ENCODE assay signal across 9 mouse cellular contexts in genomic region chr2:168469032-168469431, GRCm38 (mm10).
DNase-seq lines count a peak whose midpoint lies in the region; ATAC-seq and TF ChIP-seq lines count a peak whose summit lies in the region.
"Had no signal": no experiment of that assay in that cellular context is flagged by ENCODE, and none has a peak within 500 bp of the region (broad histone marks: within the 10 kb centered on the region; RNA-seq: fewer than 3 reads in every experiment).

No protein-coding gene starts in this region.

- ATAC-seq in hindbrain, embryonic 14.5 days (ENCODE audit: low FRiP score) = peak; percentile 32; the same call in 1 of the 2 replicates
- no peak for ATAC-seq in midbrain, embryonic 14.5 days (ENCODE audit: low FRiP score, low TSS enrichment)
- ATAC-seq in activated CD4-positive, CD25-positive, alpha-beta regulatory T cell, adult 4 months = no peak

- no peak for TF ChIP-seq POLR2A in brain, embryonic 14.5 days (IDR thresholded peaks at IDR 0.05; ENCODE audit: borderline replicate concordance, extremely low read depth, insufficient read depth, insufficient read length, poor library complexity, severe bottlenecking)

- no peaks in the 10 kb centered on the region for H3K36me3 ChIP-seq in hindbrain, embryonic 14.5 days (replicated peaks; ENCODE audit: control insufficient read depth, insufficient read depth)
- H3K36me3 ChIP-seq in midbrain, embryonic 14.5 days (ENCODE audit: control insufficient read depth, insufficient read depth, low read length) = no peaks in the 10 kb centered on the region
- H3K36me3 ChIP-seq: heart, embryonic 13.5 days had no signal

- peak; percentile 81 for TF ChIP-seq CTCF in brain, embryonic 14.5 days (IDR thresholded peaks at IDR 0.05; ENCODE audit: borderline replicate concordance, extremely low read depth, insufficient read depth, insufficient read length)

- H3K27ac ChIP-seq in hindbrain, embryonic 14.5 days = no peak overlapping the region
- no peak overlapping the region for H3K27ac ChIP-seq in midbrain, embryonic 14.5 days (replicated peaks; ENCODE audit: low read depth, low read length)
- H3K27ac ChIP-seq: heart, embryonic 13.5 days had no signal

- WGBS in hindbrain, embryonic 14.5 days = 13% methylated on average over 4 of the region's 4 CpGs
- 19% methylated on average over 4 of the region's 4 CpGs for WGBS in midbrain, embryonic 14.5 days

- peaks cover 7% of the 10 kb centered on the region; the same call in 1 of the 2 replicates for H3K4me1 ChIP-seq in hindbrain, embryonic 14.5 days (replicated peaks; ENCODE audit: control insufficient read depth, insufficient read depth, low read length)
- 0 out of 2 replicates have a peak, but pooled peaks cover 2% of the 10 kb centered on the region for H3K4me1 ChIP-seq in midbrain, embryonic 14.5 days (ENCODE audit: control insufficient read depth, insufficient read depth, low read length)

- H3K27me3 ChIP-seq in hindbrain, embryonic 14.5 days (ENCODE audit: control insufficient read depth, insufficient read depth, low read length) = no peaks in the 10 kb centered on the region
- no peaks in the 10 kb centered on the region for H3K27me3 ChIP-seq in midbrain, embryonic 14.5 days (ENCODE audit: control insufficient read depth, insufficient read depth, low read length)

- no peaks in the 10 kb centered on the region for H3K9me3 ChIP-seq in hindbrain, embryonic 14.5 days (ENCODE audit: control insufficient read depth, low read length)
- no peaks in the 10 kb centered on the region for H3K9me3 ChIP-seq in midbrain, embryonic 14.5 days (ENCODE audit: control insufficient read depth, low read length)
- H3K9me3 ChIP-seq: heart, embryonic 13.5 days had no signal

- no peak overlapping the region for H3K4me2 ChIP-seq in hindbrain, embryonic 14.5 days (replicated peaks)
- no peak overlapping the region for H3K4me2 ChIP-seq in midbrain, embryonic 14.5 days (ENCODE audit: low read length)
- H3K4me2 ChIP-seq: heart, embryonic 13.5 days had no signal

- no peak overlapping the region for H3K4me3 ChIP-seq in hindbrain, embryonic 14.5 days (replicated peaks; ENCODE audit: low read length)
- no peak overlapping the region for H3K4me3 ChIP-seq in midbrain, embryonic 14.5 days (replicated peaks; ENCODE audit: low read depth, low read length)
- H3K4me3 ChIP-seq: heart, embryonic 13.5 days had no signal

- peak; percentile 74 for DNase-seq in MN1 (ENCODE audit: low spot score)
- peak; percentile 77 for DNase-seq in brain, embryonic 14.5 days (ENCODE audit: low read depth)
- peak; percentile 54 for DNase-seq in forelimb bud, embryonic 11.5 days (ENCODE audit: low read depth, low spot score)
- DNase-seq in hindbrain, embryonic 14.5 days (ENCODE audit: low spot score) = peak; percentile 68
- peak; percentile 57 for DNase-seq in left cerebral cortex, adult 11 months (ENCODE audit: low spot score)
- peak; percentile 83 for DNase-seq in midbrain, embryonic 14.5 days
- DNase-seq in spleen, postnatal 36 days (ENCODE audit: low spot score in 2 of 2) = peak; percentile 38 to 39

- H3K9ac ChIP-seq in hindbrain, embryonic 14.5 days = no peak overlapping the region
- H3K9ac ChIP-seq in midbrain, embryonic 14.5 days (replicated peaks; ENCODE audit: low read length) = no peak overlapping the region
- H3K9ac ChIP-seq: heart, embryonic 13.5 days had no signal
